Mouse (Mus musculus): ENCODE data around the gene Itgav. TPM values are rescaled to one million over a fixed set of nuclear protein-coding genes. Genes with fewer than 3 reads are reported as not detected.
A peak's percentile ranks its signal among the peaks of the same experiment; 100 is the strongest.

Gene Itgav
- total RNA-seq, 2 experiments from 2014 or later = 23.8 to 37.9 TPM

GRCm38 (mm10) chr2:83812483-83813272 is 88.5 kb downstream of the Itgav start, which contains the start of gene Fam171b:
Gene Fam171b, plus strand, starts transcription at chr2:83812636.
- ATAC-seq (ENCODE audit: poor library complexity, severe bottlenecking) = peak; percentile 88

- no peak for ATAC-seq (ENCODE audit: poor library complexity, severe bottlenecking)
Observed at GRCm38 (mm10) chr2:83813273-83813892, 89.2 kb downstream of the Itgav start.

- ATAC-seq (ENCODE audit: poor library complexity, severe bottlenecking) = no peak
Observed at GRCm38 (mm10) chr2:83814009-83814408, 89.8 kb downstream of the Itgav start.

- ATAC-seq (ENCODE audit: poor library complexity, severe bottlenecking) = no peak
Observed at GRCm38 (mm10) chr2:83816147-83816546, 92.0 kb downstream of the Itgav start.

- no peak for ATAC-seq (ENCODE audit: poor library complexity, severe bottlenecking)
Observed at GRCm38 (mm10) chr2:83825161-83825560, 101.0 kb downstream of the Itgav start.

GRCm38 (mm10) chr2:83828895-83829539 is 104.8 kb downstream of the Itgav start:
- no peak for ATAC-seq (ENCODE audit: poor library complexity, severe bottlenecking)

- no peak for ATAC-seq (ENCODE audit: poor library complexity, severe bottlenecking)
Observed at GRCm38 (mm10) chr2:83832903-83833302, 108.7 kb downstream of the Itgav start.

- no peak for ATAC-seq (ENCODE audit: poor library complexity, severe bottlenecking)
Observed at GRCm38 (mm10) chr2:83835313-83836070, 111.3 kb downstream of the Itgav start.

GRCm38 (mm10) chr2:83848495-83848894 is 124.3 kb downstream of the Itgav start:
- ATAC-seq (ENCODE audit: poor library complexity, severe bottlenecking) = no peak

- no peak for ATAC-seq (ENCODE audit: poor library complexity, severe bottlenecking)
Observed at GRCm38 (mm10) chr2:83853423-83853822, 129.2 kb downstream of the Itgav start.

GRCm38 (mm10) chr2:83856236-83856635 is 132.0 kb downstream of the Itgav start:
- ATAC-seq (ENCODE audit: poor library complexity, severe bottlenecking) = 0 out of 2 replicates have a peak, but pooled peaks have one; percentile 24

Other genes with a start within 250 kb of the Itgav start
- 85.1 and 110 TPM in 2 replicates for gene Zc3h15, start 80.0 kb upstream of the Itgav start, total RNA-seq (2015)
- gene Zc3h15, start 80.0 kb upstream of the Itgav start, total RNA-seq (2017) = 110 and 129 TPM in 2 replicates
- gene Fam171b, start 88.2 kb downstream of the Itgav start, total RNA-seq (2015) = 0.11 and 0.14 TPM in 2 replicates
- gene Fam171b, start 88.2 kb downstream of the Itgav start, total RNA-seq (2017) = not detected in 2 replicates
- gene Zswim2, start 216.8 kb downstream of the Itgav start, total RNA-seq (2015) = not detected in 2 replicates
- gene Zswim2, start 216.8 kb downstream of the Itgav start, total RNA-seq (2017) = not detected in 2 replicates
- gene Gm13698, start 231.3 kb downstream of the Itgav start, total RNA-seq (2015) = not detected in 2 replicates
- gene Gm13698, start 231.3 kb downstream of the Itgav start, total RNA-seq (2017) = not detected in 2 replicates
- gene Gm13693, start 237.1 kb downstream of the Itgav start, total RNA-seq (2015) = not detected in 2 replicates
- not detected in 2 replicates for gene Gm13693, start 237.1 kb downstream of the Itgav start, total RNA-seq (2017)
- not detected in 2 replicates for gene Gm13695, start 242.9 kb downstream of the Itgav start, total RNA-seq (2015)
- gene Gm13695, start 242.9 kb downstream of the Itgav start, total RNA-seq (2017) = not detected in 2 replicates
- gene Gm13696, start 248.7 kb downstream of the Itgav start, total RNA-seq (2015) = not detected in 2 replicates
- gene Gm13696, start 248.7 kb downstream of the Itgav start, total RNA-seq (2017) = not detected in 2 replicates

Data from megakaryocyte, adult 5-6 weeks (primary cell).